Mouse (Mus musculus) testis, adult 2 months (tissue): ENCODE results near the gene Col4a1.

Experiments
- CTCF ChIP-seq: fragments of 200-500 bp; IDR thresholded peaks from 2 replicates; pipeline ENCODE4 v1.5.1; 2012; ENCODE audit warnings: low read depth, mild to moderate bottlenecking, inconsistent platforms, low read length, moderate library complexity; ENCODE audit not compliant: control insufficient read depth, insufficient read depth, insufficient replicate concordance
- POLR2A ChIP-seq: fragments of 200-500 bp; IDR thresholded peaks from 2 replicates; pipeline ENCODE4 v1.6.1; 2012; ENCODE audit warnings: low read depth, mild to moderate bottlenecking, inconsistent platforms, low read length, moderate library complexity; ENCODE audit not compliant: control insufficient read depth

DNA sequence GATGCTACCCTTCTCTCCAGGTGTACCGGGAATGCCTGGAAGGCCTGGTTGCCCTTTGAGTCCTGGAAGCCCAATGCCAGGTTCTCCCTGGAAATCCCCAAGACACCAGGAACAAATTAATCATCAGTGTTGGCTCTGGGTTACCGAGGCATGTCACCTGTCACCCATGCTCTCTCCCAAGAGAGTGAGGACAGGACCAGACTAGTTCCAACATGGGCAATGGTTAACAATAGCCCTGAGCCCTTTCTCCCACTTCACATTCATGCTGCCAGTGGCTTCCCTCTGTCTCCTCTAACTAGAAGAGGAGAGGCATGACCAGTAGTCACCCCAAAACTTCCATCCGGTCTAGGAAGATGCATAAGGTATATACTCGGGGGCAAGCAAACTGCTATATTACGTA, 91.3 kb downstream of the Col4a1 start:
- TF ChIP-seq CTCF = no peak
- no peak for TF ChIP-seq POLR2A
